Mouse (Mus musculus) forebrain, embryonic 16.5 days (tissue): Measurements from ENCODE around the gene Fam185a. TPM values are rescaled to one million over a fixed set of nuclear protein-coding genes. Genes with fewer than 3 reads are reported as not detected.
A peak's percentile ranks its signal among the peaks of the same experiment; 100 is the strongest.

Source experiments
- ATAC-seq: fragments of 200-750 bp; cut with Nextera tagmentation; 2 replicates; pipeline ENCODE4 v1.8.0; 2017; ENCODE audit warnings: mild to moderate bottlenecking, moderate library complexity
- H3K27ac ChIP-seq: fragments of 300-500 bp; sonication (generic); 2 replicates; pipeline ENCODE4 v1.5.1; 2014; ENCODE audit warnings: low read length, control low read depth
- H3K27me3 ChIP-seq: fragments of 300-500 bp; sonication (generic); replicated peaks from 2 replicates; pipeline ENCODE4 v1.6.1; 2014; ENCODE audit warnings: low read length; ENCODE audit not compliant: control insufficient read depth, insufficient read depth
- H3K36me3 ChIP-seq: fragments of 300-500 bp; sonication (generic); 2 replicates; pipeline ENCODE4 v1.6.1; 2014; ENCODE audit not compliant: control insufficient read depth, insufficient read depth
- H3K4me1 ChIP-seq: fragments of 300-500 bp; sonication (generic); replicated peaks from 2 replicates; pipeline ENCODE4 v1.6.1; 2014; ENCODE audit warnings: low read length; ENCODE audit not compliant: control insufficient read depth, insufficient read depth
- H3K4me2 ChIP-seq: fragments of 300-500 bp; sonication (generic); 2 replicates; pipeline ENCODE4 v1.6.1; 2014; ENCODE audit warnings: mild to moderate bottlenecking, low read length, control low read depth
- H3K4me3 ChIP-seq: fragments of 300-500 bp; sonication (generic); replicated peaks from 2 replicates; pipeline ENCODE4 v1.5.1; 2014; ENCODE audit warnings: mild to moderate bottlenecking, low read length, control low read depth
- H3K9ac ChIP-seq: fragments of 300-500 bp; sonication (generic); replicated peaks from 2 replicates; pipeline ENCODE4 v1.6.1; 2014; ENCODE audit warnings: low read depth, low read length, control low read depth
- H3K9me3 ChIP-seq: fragments of 300-500 bp; sonication (generic); 2 replicates; pipeline ENCODE4 v1.6.1; 2016; ENCODE audit warnings: low read length; ENCODE audit not compliant: control insufficient read depth
- WGBS: fragments of 180-500 bp; shearing (Covaris S2); extraction: QIAGEN DNeasy Blood & Tissue Kit; methylation state at CpG from one replicate; pipeline ENCODE4 v1.1.7; 2014; 5-methylcytosine and 5-hydroxymethylcytosine counted together
- polyA plus RNA-seq: library from polyadenylated mRNA; unstranded; fragments of >200 nt; fragmentation: Nextera tagmentation; extraction: Ambion mirVana; gene quantifications from 2 replicates; pipeline ENCODE4 v1.2.1, GENCODE M21; 2015

Fam185a gene
- polyA plus RNA-seq: 9.0 and 12.5 TPM in 2 replicates

- Histone ChIP-seq H3K36me3 (no peaks in the 10 kb centered on the region), H3K9ac (peak within 1 kb of the TSS; percentile 75), H3K27ac (no peak within 1 kb of the TSS), H3K4me2 (peak within 1 kb of the TSS; percentile 100), H3K27me3 (no peaks in the 10 kb centered on the region), H3K9me3 (no peaks in the 10 kb centered on the region), H3K4me3 (peak within 1 kb of the TSS; percentile 93), H3K4me1 (peaks cover 15% of the 10 kb centered on the region)
- ATAC-seq: peak; percentile 100
- under 1% methylated on average over 67 of the region's 68 CpGs for WGBS
Observed at GRCm38 (mm10) chr5:21424614-21425602, at the start of gene Fam185a, which contains the start of gene Ccdc146. Gene Fam185a (plus strand): TSS chr5:21424958. Gene Ccdc146 (minus strand): TSS chr5:21424677.

DNA sequence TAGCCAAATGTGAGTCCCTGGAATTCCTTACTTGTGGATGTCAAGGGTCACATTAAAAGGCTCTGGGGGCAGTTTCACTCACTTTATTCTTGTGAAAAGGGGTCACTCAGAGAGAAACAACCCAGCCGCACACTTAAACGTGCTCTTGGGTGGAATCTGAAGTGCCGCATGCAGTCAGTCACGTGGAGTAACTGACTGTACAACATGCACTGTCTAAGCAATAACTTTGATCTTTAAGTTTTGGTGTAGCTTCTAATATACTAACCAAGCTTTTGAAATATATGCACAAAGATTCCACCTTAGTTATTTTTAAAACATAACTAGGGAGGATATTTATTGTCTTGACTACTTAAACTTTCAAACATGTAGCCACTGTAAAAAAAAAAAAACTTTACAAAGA, 47.8 kb upstream of the Fam185a start:
- 85% methylated on average over 4 of the region's 4 CpGs for WGBS
- no peak for ATAC-seq
- no peaks in the 10 kb centered on the region for H3K36me3 ChIP-seq

GRCm38 (mm10) chr5:21378397-21378796, 46.4 kb upstream of the Fam185a start:
- Histone ChIP-seq H3K4me3 (no peak overlapping the region), H3K4me1 (no peaks in the 10 kb centered on the region), H3K36me3 (no peaks in the 10 kb centered on the region), H3K9me3 (no peaks in the 10 kb centered on the region), H3K4me2 (no peak overlapping the region), H3K27me3 (no peaks in the 10 kb centered on the region), H3K27ac (no peak overlapping the region), H3K9ac (no peak overlapping the region)
- 61% methylated on average over 2 of the region's 2 CpGs for WGBS
- ATAC-seq: no peak

More for the DNA sequence above, 47.8 kb upstream of the Fam185a start:
- H3K9ac ChIP-seq: no peak overlapping the region
- H3K27ac ChIP-seq: no peak overlapping the region
- H3K4me1 ChIP-seq: peaks cover 7% of the 10 kb centered on the region
- H3K4me2 ChIP-seq: no peak overlapping the region
- H3K4me3 ChIP-seq: no peak overlapping the region
- H3K9me3 ChIP-seq: no peaks in the 10 kb centered on the region
- no peaks in the 10 kb centered on the region for H3K27me3 ChIP-seq

GRCm38 (mm10) chr5:21381986-21382385, 42.8 kb upstream of the Fam185a start:
- H3K4me3 ChIP-seq: no peak overlapping the region
- H3K4me1 ChIP-seq: no peaks in the 10 kb centered on the region
- 79% methylated on average over 6 of the region's 6 CpGs for WGBS
- no peaks in the 10 kb centered on the region for H3K27me3 ChIP-seq
- H3K36me3 ChIP-seq: no peaks in the 10 kb centered on the region
- H3K4me2 ChIP-seq: no peak overlapping the region
- H3K27ac ChIP-seq: no peak overlapping the region
- H3K9ac ChIP-seq: no peak overlapping the region
- ATAC-seq: no peak
- H3K9me3 ChIP-seq: no peaks in the 10 kb centered on the region

GRCm38 (mm10) chr5:21382678-21383077, 42.1 kb upstream of the Fam185a start:
- no peaks in the 10 kb centered on the region for H3K27me3 ChIP-seq
- WGBS: 70% methylated on average over 6 of the region's 6 CpGs
- H3K27ac ChIP-seq: no peak overlapping the region
- H3K4me2 ChIP-seq: no peak overlapping the region
- no peaks in the 10 kb centered on the region for H3K36me3 ChIP-seq
- no peak overlapping the region for H3K9ac ChIP-seq
- H3K9me3 ChIP-seq: no peaks in the 10 kb centered on the region
- H3K4me3 ChIP-seq: no peak overlapping the region
- ATAC-seq: no peak
- no peaks in the 10 kb centered on the region for H3K4me1 ChIP-seq

DNA sequence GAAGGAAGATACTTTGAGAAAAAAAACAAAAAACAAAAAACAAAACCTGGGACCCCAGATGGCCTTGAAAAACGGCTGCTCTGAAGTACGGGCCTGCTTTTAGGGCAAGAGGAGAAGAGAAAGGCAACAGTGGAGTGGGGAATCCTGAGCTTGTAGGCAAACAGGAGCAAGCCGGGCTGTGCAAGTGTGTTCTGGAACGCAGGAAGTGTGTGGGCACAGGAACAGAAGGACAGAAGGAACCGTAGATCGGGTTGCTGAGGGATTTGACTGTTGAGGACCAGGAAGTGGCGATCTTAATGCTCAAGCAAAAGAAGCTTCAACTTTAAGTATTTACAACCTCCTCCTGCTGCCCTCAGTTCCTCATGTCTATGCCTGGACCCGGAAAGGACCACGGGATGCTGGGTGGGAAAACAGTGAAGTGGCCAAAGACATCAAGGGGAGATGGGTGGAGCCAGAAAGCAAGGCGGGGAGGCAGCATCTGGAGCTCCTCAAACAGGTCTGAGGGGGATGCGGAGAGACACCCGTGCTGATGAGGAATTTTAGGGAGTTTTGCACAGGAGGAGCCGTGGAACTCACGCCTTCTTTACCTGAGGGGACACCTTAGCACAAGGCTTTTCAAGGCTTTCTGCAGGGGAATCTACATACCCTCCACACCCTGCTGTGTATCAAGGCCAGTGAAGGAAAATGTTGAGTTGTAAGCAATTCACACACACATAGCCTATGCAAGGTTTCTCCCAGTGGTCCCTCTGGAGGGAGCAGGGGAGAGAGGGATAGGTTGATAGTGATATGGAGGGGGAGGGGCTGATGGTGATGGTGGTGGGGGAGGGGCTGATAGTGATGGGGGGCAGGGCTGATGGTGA, 41.1 kb upstream of the Fam185a start:
- no peak overlapping the region for H3K9ac ChIP-seq
- H3K27me3 ChIP-seq: no peaks in the 10 kb centered on the region
- no peaks in the 10 kb centered on the region for H3K9me3 ChIP-seq
- H3K4me3 ChIP-seq: no peak overlapping the region
- ATAC-seq: no peak
- no peak overlapping the region for H3K4me2 ChIP-seq
- no peaks in the 10 kb centered on the region for H3K36me3 ChIP-seq
- WGBS: 54% methylated on average over 14 of the region's 14 CpGs
- H3K4me1 ChIP-seq: no peaks in the 10 kb centered on the region
- H3K27ac ChIP-seq: no peak overlapping the region

DNA sequence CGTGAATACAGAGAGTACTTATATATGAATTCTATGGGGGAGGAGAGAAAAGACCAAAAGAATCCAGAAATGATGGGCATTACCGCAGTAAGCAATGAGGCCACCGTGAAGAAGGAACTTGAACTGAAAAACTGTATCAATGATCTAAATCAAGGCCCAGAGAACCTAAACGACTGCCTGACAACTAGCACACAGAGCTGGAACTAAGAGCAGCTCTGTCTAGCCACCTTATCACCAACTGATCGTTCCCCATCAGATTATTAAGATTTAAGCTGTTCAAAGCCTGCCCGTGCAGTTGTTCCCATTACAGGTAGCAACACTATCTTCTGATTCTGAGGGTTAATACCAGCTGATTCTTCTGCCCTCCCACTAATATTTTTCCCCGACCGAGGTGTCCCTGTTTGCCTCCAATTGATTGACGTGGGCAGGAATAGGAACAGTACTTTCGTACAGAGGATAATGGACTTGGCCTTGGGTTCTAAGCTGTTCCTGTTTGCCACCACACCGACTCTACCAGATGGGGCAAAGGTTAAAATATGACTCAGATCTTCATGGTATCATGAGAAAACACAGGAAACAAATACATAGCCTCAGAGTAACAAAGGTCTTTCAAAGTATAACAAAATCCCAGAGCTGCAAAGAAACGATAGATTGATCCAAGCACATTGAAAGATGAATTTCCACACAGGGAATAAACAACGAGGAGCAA, 40.4 kb upstream of the Fam185a start:
- WGBS: 82% methylated on average over 13 of the region's 13 CpGs

DNA sequence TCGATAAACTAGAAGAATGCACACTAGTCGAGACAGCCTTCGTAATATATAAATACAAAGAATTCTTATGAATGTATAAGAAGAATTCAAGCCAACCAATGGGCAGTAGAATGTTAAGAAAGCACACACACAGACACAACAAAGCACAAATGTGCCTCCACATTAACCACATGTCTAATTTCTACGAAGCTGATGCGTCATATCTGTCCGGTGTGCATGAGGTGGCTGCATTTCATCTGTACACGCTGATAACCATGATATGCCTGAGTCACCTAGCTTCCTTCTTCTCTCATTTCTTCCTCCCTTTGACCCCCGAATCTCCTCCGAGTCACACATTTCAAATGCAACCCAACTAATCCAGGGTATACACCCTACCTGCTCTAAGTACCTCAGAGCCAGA, 39.8 kb upstream of the Fam185a start:
- Histone ChIP-seq H3K27ac (no peak overlapping the region), H3K4me3 (no peak overlapping the region), H3K4me1 (no peaks in the 10 kb centered on the region), H3K4me2 (no peak overlapping the region), H3K27me3 (no peaks in the 10 kb centered on the region), H3K9ac (no peak overlapping the region), H3K9me3 (no peaks in the 10 kb centered on the region), H3K36me3 (no peaks in the 10 kb centered on the region)
- 91% methylated on average over 9 of the region's 9 CpGs for WGBS
- no peak for ATAC-seq

More for the DNA sequence above, 40.4 kb upstream of the Fam185a start:
- Histone ChIP-seq H3K27me3 (no peaks in the 10 kb centered on the region), H3K9ac (no peak overlapping the region), H3K4me1 (no peaks in the 10 kb centered on the region), H3K4me2 (no peak overlapping the region), H3K27ac (no peak overlapping the region), H3K9me3 (no peaks in the 10 kb centered on the region), H3K36me3 (no peaks in the 10 kb centered on the region), H3K4me3 (no peak overlapping the region)
- no peak for ATAC-seq
